In the genomic region with DNA sequence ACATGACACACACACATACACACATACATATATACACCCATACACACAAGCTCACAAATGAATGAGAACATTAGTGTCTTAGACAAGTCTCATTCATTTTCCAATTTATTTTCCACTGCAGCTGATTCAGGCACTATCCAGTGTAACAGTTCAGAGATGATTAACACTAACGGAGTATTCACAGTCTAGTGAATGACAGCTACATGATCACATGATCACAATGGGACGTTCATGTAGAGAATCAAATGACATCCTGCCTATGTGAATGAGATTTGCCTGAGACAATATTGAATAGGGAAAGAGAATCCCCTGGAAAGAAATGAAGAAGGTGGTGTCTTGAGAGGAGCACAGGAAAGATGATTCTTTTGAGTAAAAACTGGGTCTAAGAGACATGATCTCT, we compare ENCODE assay signal across 33 mouse cellular contexts.
"Had no signal": no experiment of that assay in that cellular context is flagged by ENCODE, and none has a peak within 500 bp of the region (broad histone marks: within the 10 kb centered on the region; RNA-seq: fewer than 3 reads in every experiment).

No protein-coding gene starts in this region.

- H3K27me3 ChIP-seq: heart, embryonic 13.5 days; heart, embryonic 15.5 days; hindbrain, embryonic 12.5 days; hindbrain, embryonic 13.5 days; hindbrain, embryonic 15.5 days; intestine, embryonic 15.5 days; kidney, embryonic 15.5 days had no signal

- H3K27ac ChIP-seq: heart, embryonic 13.5 days; heart, embryonic 15.5 days; hindbrain, embryonic 10.5 days; hindbrain, embryonic 12.5 days; hindbrain, embryonic 13.5 days; hindbrain, embryonic 14.5 days; hindbrain, embryonic 15.5 days; hindbrain, postnatal 0 days; intestine, embryonic 15.5 days; kidney, embryonic 15.5 days; kidney, postnatal 0 days; layer of hippocampus, adult 2 months; left cerebral cortex, adult 2 months had no signal

- H3K9ac ChIP-seq: heart, embryonic 13.5 days; heart, embryonic 15.5 days; hindbrain, embryonic 12.5 days; hindbrain, embryonic 13.5 days; hindbrain, embryonic 14.5 days; hindbrain, embryonic 15.5 days; intestine, embryonic 15.5 days; kidney, embryonic 15.5 days had no signal

- H3K36me3 ChIP-seq: heart, embryonic 13.5 days; heart, embryonic 15.5 days; hindbrain, embryonic 10.5 days; hindbrain, embryonic 12.5 days; hindbrain, embryonic 13.5 days; hindbrain, embryonic 15.5 days; intestine, embryonic 15.5 days; kidney, embryonic 15.5 days had no signal

- ATAC-seq: hindbrain, embryonic 16.5 days; hindbrain, postnatal 0 days; inflammation-experienced regulatory T-cells, adult 6 months; intestine, embryonic 15.5 days; intestine, embryonic 16.5 days; intestine, postnatal 0 days had no signal

- H3K4me1 ChIP-seq: heart, embryonic 15.5 days; hindbrain, embryonic 10.5 days; hindbrain, embryonic 12.5 days; hindbrain, embryonic 13.5 days; hindbrain, embryonic 15.5 days; intestine, embryonic 15.5 days; kidney, embryonic 15.5 days had no signal

- DNase-seq: heart, postnatal 10 days; heart, postnatal 14 days; heart, postnatal 36 days; heart, postnatal 4 days; kidney, adult 11 months; kidney, adult 18-20 months; kidney, adult 2 months; kidney, adult 8-10 months; kidney, adult 9 months; kidney, postnatal 10 days; kidney, postnatal 14 days; kidney, postnatal 25 days; kidney, postnatal 36 days; kidney, postnatal 4 days; layer of hippocampus, adult 9-11 months; layer of hippocampus, postnatal 36 days had no signal

- H3K4me3 ChIP-seq: heart, embryonic 13.5 days; heart, embryonic 15.5 days; hindbrain, embryonic 10.5 days; hindbrain, embryonic 12.5 days; hindbrain, embryonic 13.5 days; hindbrain, embryonic 15.5 days; intestine, embryonic 15.5 days; kidney, embryonic 15.5 days; layer of hippocampus, adult 2 months; left cerebral cortex, adult 2 months had no signal

- H3K4me2 ChIP-seq: heart, embryonic 13.5 days; heart, embryonic 15.5 days; hindbrain, embryonic 12.5 days; hindbrain, embryonic 13.5 days; hindbrain, embryonic 14.5 days; hindbrain, embryonic 15.5 days; intestine, embryonic 15.5 days; kidney, embryonic 15.5 days had no signal

- H3K9me3 ChIP-seq: heart, embryonic 13.5 days; heart, embryonic 15.5 days; hindbrain, embryonic 10.5 days; hindbrain, embryonic 12.5 days; hindbrain, embryonic 13.5 days; hindbrain, embryonic 15.5 days; intestine, embryonic 15.5 days; kidney, embryonic 15.5 days had no signal
